Mouse (Mus musculus): ENCODE measurements around the gene Taldo1.

The Taldo1 gene

DNA sequence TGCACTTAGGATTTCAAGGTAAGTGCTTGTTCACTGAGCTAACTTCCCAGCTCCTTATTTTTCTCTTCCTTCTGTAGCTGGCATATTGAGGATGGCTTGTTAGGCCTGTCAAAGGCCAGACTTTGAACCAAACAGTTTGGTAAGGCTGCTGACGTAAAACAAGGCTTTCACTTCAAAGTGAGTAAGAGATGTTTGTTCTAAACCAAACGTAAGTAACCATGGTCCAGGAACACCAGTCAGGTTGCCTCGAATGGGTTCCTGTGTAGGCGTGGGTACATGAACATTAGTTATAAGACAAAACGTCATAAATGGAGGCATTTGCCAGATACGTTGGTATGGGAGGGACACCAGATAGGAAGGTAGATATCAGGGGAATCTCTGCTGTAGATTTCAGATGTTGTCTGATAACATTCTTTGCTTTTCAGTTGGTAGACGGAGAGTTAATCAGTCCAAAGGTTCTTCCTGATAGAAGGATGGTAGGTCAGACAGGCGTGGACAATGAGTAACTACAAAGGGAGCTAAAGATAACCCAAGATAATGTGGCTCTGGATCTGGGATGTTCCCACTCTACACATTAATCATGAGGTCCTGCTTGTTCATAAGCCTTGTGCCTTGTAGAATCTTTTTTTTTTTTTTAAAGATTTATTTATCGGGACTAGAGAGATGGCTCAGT lies 28.2 kb downstream of the Taldo1 start:
- DNase-seq (ENCODE audit: low read depth, low spot score), result no peak

DNA sequence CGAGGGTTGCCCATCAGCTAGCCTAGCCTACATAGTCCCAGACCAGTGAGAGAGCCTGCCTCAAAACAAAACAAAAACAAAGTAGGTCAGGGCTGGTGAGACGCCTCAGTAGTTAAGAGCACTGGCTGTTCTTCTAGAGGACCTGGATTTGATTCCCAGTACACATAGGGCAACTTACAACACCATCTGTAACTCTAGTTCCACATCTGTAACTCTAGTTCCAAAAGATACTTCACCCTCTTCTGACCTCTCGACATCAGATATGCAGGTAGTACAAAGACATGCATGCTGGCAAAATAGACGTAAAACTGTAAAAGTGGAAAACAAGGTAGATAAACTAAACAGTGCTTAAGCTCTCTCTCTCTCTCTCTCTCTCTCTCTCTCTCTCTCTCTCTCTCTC lies 31.8 kb downstream of the Taldo1 start:
- no peak for DNase-seq (ENCODE audit: low read depth, low spot score)

DNA sequence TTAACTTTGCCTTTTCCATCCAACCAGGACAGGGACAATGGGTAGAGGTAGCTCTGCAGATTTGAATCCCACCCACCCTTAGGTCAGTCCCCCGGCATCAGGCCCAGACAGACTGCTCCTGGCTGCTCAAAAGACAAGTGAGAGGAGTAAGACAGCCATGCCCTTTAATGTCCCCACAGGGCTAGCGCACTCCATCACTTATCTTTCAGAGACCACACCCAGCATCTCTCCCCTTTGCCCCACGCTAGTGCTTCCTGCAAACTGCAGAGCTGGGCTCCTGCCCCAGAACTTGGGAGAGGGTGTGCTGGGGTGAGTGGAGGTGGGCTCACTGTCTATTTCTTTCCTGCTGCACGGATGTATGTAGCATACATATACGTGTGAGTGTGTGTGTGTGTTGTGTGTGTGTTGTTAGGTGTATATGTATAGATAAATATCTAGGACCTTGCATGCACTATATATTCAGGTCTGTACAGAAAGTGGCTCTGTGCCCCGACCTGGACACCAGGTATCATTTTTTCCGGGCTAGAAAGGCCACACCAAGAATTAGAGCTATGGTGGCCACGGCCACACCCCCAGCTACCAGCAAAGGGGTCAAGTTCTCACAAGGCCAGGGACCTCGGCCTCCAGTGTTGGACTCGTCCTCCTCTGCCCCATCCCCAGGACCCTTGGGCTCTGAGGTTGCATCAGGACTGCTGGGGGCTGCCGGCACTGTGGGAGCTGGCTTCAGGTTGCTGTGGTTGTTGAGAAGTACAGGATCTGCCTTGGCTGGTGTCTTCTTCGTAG lies 35.1 kb downstream of the Taldo1 start:
- DNase-seq (ENCODE audit: low read depth, low spot score), result no peak

DNA sequence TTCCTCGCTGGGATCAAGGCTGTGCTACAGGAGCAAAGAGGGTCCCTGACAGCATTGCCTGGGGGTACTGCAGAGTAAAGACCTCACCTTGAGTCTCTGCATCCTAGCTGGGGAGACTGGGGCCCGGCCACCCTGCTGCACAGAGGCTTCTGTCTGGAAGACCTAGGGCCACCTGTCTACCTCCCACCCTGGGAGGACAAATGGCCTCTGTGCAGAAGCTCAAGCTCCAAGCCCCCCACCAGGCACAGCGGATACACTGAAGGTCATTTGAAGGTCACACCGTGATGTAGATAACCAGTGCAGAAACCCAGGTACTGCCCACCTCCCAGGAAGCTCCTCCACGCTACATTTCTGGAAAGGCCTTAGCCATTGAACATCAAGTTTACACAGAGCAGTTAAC lies 36.7 kb downstream of the Taldo1 start:
- no peak for DNase-seq (ENCODE audit: low read depth, low spot score)

DNA sequence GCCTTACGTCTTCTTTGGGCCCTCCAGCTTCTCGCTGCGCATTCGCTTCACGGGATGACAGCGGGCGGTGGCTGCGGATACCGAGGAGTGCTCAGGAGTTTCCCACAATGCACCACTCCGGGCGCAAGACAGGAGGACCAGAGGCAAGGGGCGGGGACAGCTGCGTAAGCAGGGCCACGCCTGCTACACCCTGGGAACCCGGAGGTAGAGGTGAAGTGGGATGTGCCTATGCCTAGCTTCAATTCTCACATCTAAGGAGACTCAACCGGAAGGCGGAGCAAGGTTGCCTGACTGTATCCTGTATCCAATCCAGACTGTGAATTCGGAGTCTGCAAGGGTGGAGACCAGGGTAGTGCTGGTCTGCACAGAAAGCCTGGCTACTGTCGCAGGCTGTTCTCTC lies 37.3 kb downstream of the Taldo1 start, which contains the start of gene Cend1:
TSS of gene Cend1 (minus strand) at position 182 of the 400 bp plus-strand sequence.
- DNase-seq (ENCODE audit: low read depth, low spot score), result peak; percentile 96

DNA sequence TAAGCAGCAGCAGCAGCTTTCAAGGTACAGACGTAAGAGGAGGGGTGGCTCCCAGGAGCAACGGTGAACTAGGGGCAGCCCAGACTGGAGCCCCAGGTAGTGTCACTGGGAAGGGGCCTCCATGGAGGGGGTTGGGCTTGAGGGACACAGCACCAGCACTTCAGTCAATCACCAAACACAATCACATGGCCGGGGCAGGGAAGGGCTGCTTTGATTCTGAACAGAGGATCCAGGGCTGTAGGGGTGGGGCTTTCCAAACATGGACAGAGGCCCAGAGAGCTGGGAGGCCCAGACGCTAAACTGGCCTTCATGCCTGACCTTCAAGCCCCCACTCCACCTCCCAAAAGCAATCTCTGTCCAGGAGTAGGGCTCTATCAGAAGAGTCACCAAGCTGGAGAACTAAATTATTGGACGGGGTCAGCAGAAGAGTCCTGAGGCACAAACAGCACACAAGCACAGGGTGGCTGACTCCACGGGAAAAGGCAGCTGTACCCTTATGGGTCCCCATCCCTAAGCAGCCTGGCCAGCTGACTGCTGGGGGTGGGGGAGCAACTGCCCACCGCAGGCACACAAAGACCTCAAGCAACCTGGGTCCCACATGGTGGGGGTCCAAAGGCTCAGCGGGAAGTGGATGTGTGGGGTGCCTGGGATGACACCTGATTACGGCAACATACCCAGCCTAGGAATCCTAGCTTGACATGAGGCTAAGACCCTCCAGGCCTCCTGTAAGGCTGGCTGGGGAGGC lies 38.0 kb downstream of the Taldo1 start:
- DNase-seq (ENCODE audit: low read depth, low spot score), result no peak

DNA sequence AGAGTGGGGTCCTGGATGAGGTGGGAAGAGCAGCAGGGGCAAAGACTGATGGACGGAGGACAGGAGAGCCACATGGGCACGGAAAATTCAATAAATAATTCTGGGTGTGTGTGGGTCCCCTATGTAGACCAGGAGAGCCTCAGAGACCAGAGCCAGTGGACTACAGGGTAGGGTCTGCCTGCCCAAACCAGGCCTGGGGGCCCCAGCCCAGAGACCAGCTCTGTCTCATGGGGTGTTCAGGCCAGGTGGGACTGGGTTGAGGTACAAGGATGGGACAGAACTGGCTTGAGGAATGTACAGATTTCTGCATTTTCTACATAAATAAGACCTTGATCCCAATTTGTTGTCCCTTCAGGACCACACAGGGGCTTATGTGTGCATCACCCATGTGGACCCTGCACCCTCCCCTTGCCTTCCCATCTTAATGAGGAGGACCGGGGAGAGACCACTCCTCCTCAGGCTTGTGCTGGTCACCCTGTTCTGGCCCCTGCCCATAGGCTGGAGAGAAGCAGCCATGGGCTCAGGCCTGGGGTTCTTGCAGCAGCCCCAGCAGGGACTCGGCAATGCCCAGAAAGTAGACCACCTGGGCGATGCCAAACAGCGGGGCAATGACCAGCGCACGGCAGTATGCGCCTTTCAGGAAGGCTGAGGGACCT lies 38.7 kb downstream of the Taldo1 start:
- no peak for DNase-seq (ENCODE audit: low read depth, low spot score)

DNA sequence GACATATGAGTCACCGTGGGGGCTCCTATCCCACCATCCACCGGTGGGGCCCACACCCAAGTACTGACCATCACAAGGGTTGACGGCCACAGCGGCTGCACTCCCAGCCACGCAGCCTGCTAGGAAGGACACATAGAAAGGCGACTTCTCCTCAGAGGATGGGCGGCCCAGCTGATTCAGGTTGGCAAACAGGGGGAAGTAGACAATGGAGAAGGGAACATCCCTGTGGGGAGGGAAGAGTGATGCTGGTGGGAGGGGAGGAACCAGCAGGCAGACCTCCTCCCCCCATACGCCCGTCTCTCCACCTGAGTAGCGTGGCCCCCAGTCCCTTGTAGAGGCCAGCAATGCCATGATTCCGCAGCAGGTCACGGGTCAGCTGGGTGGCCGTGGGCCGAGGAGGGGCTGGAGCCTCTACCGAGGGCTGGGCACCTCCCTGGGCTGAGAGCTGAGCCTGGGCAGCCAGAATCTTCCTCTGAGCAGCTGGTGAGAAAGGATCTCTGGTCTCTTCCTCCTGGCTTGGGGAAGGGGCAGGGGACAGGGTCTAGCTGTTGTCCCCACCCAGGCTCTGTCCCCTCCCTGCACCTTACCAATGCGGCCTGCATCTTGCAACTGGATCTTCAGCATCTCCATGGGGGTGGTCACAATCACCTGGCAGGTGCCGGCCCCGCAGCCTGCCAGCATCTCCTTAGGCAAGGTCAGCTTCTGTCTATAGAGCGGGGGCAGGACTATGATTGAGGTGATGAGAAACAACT lies 39.6 kb downstream of the Taldo1 start:
- no peak for DNase-seq (ENCODE audit: low read depth, low spot score)

DNA sequence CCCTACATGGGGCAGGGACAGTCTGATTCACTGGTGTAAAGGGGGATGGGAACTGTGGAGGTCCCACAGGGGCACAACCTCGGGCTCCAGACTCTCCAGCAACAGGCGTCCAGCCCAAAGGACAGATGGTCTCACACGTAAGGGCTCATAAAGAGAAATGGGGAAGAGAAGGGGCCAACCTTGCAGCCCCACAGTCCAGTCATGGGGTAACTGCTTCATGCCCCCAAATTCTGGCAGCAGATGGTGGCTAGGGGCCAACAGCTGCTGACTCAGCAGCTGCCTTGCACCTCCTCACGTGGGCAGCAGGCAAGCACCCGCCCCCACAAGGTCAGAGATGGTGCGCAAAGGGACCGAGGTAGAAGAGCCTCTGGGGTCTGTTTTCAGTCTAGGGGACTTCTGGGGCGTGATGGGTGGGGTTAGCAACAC lies 40.2 kb downstream of the Taldo1 start:
- DNase-seq (ENCODE audit: low read depth, low spot score), result no peak

DNA sequence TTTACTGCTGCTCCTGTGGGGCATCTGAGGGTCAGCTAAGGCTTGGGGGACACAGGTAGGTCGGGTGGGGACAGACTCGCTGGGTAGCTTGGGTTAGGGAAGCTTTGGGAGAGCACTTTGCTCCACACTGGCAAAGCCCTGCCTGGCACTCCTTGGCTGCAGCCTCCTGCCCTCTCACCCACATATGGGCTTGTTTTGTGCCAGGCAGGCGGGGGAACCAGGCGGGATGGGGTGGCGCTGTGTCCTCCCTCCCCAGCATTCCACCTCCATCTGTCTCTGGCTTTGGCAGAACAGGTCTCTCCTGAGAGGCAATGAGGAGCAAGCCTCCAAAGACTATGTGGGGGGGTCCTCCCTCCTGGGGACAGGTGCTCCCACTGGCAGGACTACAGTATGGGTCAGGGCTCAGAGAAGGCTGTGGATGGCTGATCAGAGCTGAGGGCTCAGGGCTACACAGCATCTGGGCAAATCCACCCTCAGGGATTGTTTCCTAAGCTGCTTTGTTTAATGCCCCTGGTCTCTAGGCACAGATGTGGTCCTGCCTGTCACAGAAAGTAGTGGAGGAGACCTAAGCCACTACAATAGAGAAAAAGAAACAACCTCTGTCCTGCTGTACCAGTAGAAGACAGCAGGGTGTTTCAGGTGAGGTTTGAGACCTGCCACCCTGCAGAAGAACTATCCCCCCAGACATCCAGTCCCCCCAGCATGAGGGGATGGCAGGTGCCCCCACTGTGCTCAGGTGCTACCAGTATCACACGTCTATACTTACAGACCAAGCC lies 40.9 kb downstream of the Taldo1 start:
- no peak for DNase-seq (ENCODE audit: low read depth, low spot score)

DNA sequence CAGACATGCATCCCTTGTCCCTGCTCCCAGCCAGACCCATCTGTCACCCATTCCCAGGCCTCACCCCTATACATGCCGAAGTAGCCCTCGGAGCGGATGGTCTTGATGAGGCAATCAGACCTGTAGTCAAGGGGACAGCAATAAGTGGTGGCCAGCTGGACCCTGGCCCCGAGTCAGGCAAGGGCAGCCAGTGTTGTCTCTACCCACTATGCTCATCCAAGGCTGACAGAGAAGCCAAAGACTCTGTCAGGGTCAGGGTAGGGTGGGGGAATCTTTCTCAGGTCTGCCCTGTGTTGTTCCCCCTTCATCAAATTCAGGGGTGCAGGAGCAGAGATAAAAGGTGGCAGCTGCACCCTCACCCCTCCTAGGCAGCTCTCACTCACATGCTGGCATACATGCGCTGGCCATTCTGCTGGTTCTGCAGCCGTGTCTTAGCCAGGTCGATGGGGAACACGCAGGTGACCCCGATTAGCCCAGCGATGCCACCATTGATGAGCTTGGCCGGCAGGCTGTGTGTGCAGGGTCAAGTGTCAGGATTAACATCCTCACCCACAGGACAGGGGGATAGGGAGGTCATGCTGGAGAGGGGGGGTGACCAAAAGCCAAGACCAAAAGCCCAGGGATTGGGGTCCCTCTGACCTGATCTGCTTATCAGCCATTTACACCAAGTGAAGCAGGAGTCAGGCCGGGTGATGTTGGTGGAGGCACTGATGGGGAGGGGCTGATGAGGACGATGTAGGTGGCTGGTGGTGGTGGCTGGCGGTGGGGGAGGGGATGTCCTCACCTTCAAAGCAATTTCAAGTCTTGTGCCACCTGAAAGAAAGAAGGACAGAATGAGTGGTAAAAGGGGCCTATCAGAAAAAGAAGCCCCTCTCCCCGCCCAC lies 41.8 kb downstream of the Taldo1 start:
- no peak for DNase-seq (ENCODE audit: low read depth, low spot score)

DNA sequence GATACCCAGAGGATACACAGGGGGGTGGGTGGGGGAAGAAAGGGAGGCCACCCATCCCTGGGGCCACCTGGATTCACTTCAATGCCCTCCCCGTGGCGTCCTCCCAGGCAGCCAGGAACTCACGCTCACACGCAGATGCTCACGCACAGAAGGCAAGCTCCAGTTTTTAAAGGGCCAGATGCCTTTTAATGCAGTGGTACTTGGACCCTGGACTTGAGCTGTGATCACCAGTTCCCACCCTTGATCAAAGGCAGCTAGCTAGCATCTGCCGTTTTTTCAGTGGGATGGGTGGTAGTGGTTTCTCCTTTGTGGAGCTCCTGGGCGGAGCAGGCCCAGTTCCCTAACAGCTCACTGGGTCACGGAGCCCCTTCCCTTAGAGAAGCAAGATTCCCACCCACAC lies 42.5 kb downstream of the Taldo1 start:
- no peak for DNase-seq (ENCODE audit: low read depth, low spot score)

DNA sequence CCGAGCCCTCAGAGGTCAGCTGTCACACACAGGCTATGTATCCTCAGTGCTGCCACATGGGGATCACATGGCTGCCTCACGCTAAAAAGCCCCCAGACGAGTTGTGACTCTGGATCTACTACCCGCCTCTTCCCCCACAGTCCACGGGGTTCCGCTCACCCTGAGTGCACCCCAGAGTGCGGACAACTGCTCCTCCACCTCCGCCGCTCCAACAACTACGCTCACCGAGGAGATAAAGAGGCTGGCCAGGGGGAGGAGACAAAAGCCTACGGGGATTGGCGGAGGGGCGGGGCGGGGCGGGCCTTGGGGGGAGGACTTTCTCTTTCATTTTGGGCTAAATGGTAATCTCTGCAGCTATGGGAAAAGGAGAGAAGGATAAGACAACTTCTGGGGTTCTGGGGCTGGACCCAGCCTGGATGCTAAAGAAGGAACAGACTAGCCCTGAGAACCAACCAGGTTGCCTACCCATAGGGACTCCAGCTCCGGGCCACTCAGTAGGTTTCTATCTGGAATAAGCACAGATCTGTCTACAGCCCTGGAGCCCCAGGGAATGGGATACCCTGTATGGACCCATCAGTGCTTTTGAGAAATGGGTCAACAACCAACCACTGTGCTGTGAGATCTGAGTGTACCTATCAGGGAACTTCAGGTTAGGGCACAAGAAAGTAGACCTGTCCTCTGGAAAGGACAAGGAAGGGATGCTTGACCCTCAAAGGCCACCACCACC lies 43.3 kb downstream of the Taldo1 start:
- no peak for DNase-seq (ENCODE audit: low read depth, low spot score)

DNA sequence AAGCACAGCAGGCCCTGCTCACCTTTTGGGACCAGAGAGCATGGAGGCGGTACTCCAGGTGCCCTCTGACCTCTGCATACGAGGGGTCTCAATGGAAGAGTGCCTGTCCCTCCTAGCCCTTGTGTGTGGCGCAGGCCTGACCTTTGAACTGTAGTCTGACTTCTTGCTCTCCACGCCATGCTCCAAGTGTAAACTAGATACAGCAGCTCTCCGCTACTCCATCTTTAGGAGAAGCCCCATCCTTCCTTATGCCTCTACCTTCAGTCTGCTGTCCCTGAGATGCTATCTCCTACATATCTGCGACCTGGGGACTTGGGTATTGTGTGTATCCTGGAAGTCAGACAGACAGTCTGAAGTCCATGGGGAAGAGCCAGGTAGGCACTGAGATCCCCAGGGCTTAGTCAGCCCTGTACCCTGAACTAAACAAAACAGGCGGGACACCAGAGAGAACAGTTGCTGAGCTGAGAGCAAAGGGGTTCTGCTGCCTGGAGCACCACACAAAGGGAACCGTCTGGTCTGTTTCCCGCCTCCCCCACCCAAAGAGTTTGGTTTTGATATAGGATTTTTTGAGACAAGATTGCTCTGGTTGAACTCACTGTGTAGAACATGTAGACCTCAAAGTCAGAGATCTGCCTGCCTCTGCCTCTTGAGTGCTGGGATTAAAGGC lies 44.0 kb downstream of the Taldo1 start:
- no peak for DNase-seq (ENCODE audit: low read depth, low spot score)

DNA sequence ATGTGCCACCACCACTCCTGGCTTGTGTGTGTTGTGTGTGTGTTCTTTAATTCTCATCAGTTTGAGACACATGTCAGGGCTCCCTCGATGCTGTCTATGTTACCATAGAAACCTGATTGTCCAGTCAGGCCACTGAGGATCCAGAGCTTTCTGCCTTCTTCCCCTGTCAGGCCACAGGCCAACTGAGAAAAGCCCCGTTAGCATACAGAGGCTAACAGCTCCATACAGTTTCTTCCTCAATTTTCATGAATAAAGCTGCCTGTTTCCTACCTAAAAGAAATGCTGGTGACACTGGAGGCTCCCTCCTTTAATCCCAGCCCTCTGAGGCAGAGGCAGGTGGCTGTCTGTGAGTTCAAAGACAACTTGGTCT lies 44.5 kb downstream of the Taldo1 start:
- no peak for DNase-seq (ENCODE audit: low read depth, low spot score)

DNA sequence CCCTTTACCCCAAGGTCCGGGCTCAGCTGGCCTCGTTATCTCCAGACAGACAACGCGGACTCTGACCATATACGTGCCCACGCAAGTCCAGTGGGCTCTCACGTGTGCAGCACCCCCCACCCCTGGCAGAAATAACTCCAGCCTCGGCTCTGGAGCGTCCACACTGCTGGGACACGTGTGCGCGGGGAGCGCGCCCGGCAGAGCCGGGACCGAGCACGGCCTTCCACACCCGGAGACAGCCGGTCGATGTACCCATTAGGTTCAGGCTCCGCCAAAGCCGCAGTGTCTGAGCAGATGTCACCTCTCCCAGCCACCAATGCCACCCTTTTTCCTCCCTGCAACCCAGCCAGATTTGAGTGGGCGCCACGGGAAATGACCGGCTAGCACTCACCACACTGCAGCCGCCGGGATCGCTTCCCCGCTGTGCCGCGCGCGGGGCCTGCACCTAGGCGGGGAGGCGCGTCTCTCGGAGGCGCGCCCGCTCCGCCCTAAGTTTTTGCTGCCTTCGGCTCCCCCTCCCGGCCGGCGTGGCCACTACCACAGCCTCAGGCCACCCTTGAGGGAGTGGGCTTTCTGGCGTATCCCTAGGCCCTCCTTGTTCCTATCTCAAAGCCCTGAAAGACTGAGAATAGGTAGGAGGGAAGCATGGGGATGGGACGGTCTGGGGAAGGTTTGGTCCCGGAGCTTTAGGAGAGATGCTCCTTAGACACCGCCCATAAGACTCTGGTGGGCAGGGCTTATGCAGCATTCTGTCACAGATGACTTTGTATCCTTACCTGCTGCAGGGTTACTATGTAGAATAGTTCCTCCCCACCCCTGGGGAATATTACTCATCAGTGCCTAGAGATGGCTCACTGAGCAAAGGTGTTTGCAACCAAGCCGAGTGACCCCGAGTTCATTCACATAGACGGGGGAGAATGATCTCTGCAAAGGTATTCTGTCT lies 45.5 kb downstream of the Taldo1 start, which contains the start of gene Slc25a22:
TSS of gene Slc25a22 (minus strand) at position 715 of the 943 bp plus-strand sequence.
- DNase-seq (ENCODE audit: low read depth, low spot score), result peak; percentile 78

All from ES-CJ7 (cell line).